Mouse (Mus musculus): Measurements from ENCODE around the gene Epn3. TPM values are rescaled to one million over a fixed set of nuclear protein-coding genes. Genes with fewer than 3 reads are reported as not detected.

The Epn3 gene
- polyA plus RNA-seq, 1 experiment from 2014 or later: 0.62 TPM

DNA sequence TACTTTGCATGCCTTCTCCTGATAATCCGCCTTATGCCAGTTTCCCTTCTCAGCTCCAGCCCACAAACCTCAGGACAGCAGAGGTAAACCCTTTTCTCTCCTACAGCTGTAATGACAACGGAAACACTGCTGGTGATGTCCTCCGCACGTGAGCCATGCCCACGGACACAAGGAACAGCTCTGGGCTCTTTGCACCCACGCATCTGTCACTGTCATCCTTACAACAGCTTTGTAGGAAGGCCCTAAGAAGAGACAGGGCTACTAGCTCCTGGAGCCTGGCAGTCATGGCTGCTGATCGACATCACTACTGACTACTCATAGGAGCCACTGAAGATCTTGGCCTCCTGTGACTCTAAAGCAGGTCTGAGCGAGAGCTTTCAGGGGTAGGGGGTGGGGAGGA is 33.4 kb upstream of the Epn3 start:
- Histone ChIP-seq H3K4me2 (replicated peaks) (no peak overlapping the region), H3K4me1 (no peaks in the 10 kb centered on the region), H3K4me3 (no peak overlapping the region), H3K27me3 (replicated peaks) (no peaks in the 10 kb centered on the region), H3K9ac (no peak overlapping the region), H3K9me3 (no peaks in the 10 kb centered on the region), H3K27ac (no peak overlapping the region), H3K36me3 (no peaks in the 10 kb centered on the region)
- ATAC-seq (ENCODE audit: low FRiP score, low read depth): no peak
- 82% methylated on average over 8 of the region's 8 CpGs for WGBS

DNA sequence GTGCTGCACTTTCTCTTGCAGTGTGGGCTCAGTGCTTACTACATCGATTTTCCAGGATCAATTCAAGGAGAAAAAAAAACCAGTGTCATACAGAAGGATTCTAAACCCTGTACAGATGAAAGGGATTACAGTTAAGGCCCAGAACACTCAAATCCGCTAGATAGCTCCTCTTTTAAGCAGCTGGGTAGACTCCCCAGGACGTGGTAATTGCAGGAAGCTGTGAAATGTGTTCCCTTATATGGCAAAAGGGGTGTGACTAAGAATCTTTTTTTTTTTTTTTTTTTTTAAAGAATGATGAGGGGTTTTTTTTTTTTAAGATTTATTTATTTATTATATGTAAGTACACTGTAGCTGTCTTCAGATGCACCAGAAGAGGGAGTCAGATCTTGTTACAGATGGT is 29.1 kb upstream of the Epn3 start:
- ATAC-seq (ENCODE audit: low FRiP score, low read depth): no peak
- no peak overlapping the region for H3K27ac ChIP-seq
- 59% methylated on average over 3 of the region's 3 CpGs for WGBS

DNA sequence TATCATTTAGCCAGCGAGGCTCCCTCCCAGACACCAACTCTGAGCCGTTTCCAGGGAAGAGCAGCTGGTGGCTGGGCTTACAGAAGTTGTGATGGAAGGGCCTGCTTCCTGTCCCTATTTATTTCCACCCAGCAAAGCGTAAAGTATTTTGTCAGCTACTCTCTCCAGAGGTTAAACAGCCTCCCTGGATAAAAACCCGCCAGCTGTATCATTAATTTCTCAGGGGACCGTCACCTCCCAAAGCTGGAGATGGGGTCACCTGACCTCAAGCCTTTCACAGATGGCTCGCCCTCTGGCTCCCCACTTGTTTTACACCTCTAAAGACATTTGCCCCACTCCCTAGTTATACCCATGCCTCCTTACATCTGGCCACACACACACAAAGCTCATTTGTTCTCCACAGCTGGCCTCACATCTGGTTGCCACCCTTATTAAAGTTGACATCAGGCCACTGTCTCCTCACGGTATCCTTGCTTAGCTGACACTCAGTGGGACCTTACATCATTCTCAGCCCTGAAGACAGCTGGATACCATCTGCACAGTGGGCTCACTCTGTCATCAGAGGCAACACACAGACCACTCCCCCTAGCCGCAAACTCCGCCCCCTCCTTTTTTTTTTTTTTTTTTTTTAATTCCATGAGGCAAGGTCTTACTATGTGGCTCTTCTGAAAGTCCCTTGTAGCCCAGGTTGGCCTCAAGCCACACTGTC is 26.6 kb upstream of the Epn3 start:
- ATAC-seq (ENCODE audit: low FRiP score, low read depth): no peak
- 42% methylated on average over 9 of the region's 9 CpGs for WGBS
- Histone ChIP-seq H3K9me3 (no peaks in the 10 kb centered on the region), H3K36me3 (no peaks in the 10 kb centered on the region), H3K4me3 (no peak overlapping the region), H3K4me2 (replicated peaks) (no peak overlapping the region), H3K4me1 (peaks cover 7% of the 10 kb centered on the region; the same call in 1 of the 2 replicates), H3K9ac (no peak overlapping the region), H3K27me3 (replicated peaks) (no peaks in the 10 kb centered on the region), H3K27ac (no peak overlapping the region)

More for the DNA sequence above, 29.1 kb upstream of the Epn3 start:
- Histone ChIP-seq H3K4me2 (replicated peaks) (no peak overlapping the region), H3K9ac (no peak overlapping the region), H3K27me3 (replicated peaks) (no peaks in the 10 kb centered on the region), H3K4me1 (0 out of 2 replicates have a peak, but pooled peaks cover 4% of the 10 kb centered on the region), H3K9me3 (no peaks in the 10 kb centered on the region), H3K36me3 (no peaks in the 10 kb centered on the region), H3K4me3 (no peak overlapping the region)

DNA sequence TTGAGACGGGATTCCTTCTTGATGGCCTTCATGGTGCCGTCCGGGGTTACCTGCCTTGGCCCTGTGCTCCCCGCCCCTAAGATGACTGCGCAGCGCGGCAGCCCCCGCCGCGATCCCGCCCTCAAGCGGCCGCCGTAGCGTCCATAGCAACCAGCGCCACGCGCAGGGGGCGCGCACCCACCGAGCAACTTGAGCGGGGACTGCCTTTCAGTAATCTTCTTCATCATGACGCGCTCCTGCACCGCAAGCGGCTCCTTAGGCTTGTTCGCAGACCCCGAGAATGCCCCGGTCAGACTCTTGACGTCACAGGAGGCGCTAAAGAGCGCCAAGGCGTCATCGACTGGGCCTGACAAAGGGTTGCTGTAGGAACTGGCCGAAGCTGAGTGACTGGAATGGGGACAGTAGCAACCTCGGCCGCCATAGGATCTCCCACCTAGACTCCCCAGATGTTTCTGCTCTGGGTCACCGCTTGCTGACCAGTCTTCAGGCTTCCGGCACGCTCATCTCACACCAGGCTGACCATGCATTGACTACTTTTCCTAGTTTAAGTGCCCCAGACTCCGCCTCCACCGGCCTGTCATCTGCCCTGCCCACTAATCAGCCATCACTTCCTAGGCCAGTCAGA is 21.6 kb upstream of the Epn3 start, which contains the start of gene Mycbpap:
Gene Mycbpap (minus strand): TSS at position 524 of the 625 bp plus-strand sequence.
- Histone ChIP-seq H3K27ac (no peak within 1 kb of the TSS), H3K36me3 (no peaks in the 10 kb centered on the region), H3K4me2 (replicated peaks) (peak within 1 kb of the TSS; percentile 87), H3K9ac (peak within 1 kb of the TSS; percentile 60), H3K9me3 (no peaks in the 10 kb centered on the region), H3K27me3 (replicated peaks) (no peaks in the 10 kb centered on the region), H3K4me3 (peak within 1 kb of the TSS; percentile 50), H3K4me1 (peaks cover 10% of the 10 kb centered on the region)
- peak; percentile 53 for ATAC-seq (ENCODE audit: low FRiP score, low read depth)
- WGBS: under 1% methylated on average over 42 of the region's 42 CpGs

DNA sequence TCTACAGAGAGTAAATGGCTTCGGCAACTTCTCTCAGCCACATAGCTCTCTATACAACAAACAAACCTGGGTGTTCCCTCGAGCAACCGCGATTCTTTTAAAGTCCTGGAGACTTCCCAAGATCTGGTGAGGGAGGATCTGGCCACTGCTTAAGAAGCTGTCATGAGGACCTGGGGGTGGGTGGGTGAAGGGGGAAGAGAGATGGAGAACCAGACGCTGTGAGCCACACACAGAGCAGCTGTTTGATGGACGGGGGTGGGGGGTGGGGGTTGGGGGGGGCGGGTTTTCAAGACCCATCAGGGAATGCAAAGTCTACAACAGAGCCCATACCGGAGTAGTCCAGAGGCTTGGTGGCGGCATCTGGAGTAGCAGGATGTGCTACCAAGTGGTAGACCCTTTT is 13.7 kb upstream of the Epn3 start:
- no peak overlapping the region for H3K4me2 ChIP-seq (replicated peaks)
- WGBS: 71% methylated on average over 9 of the region's 9 CpGs
- H3K4me1 ChIP-seq: no peaks in the 10 kb centered on the region; the same call in 1 of the 2 replicates
- no peaks in the 10 kb centered on the region for H3K9me3 ChIP-seq
- no peaks in the 10 kb centered on the region for H3K27me3 ChIP-seq (replicated peaks)
- H3K27ac ChIP-seq: no peak overlapping the region
- H3K9ac ChIP-seq: no peak overlapping the region
- no peaks in the 10 kb centered on the region for H3K36me3 ChIP-seq
- no peak for ATAC-seq (ENCODE audit: low FRiP score, low read depth)
- H3K4me3 ChIP-seq: no peak overlapping the region

DNA sequence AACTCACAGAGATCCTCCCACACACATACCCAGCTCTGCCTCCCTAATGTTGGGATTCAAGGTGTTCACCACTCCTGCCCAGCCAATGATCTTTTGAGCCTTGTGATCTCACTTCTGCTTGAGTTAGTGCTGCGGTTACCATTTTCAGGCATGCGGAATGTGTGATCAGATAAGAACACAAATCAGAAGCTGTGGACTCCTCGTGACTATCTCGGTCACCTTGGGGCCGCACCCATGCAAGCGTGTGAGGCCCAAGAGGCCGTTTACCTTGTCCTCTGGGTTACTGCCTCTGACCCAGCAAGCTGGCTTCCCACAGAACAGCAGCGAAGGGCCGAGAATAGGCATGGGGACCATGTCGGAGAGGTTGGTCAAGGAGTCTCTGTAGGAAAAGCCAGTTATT is 9.2 kb upstream of the Epn3 start:
- 93% methylated on average over 10 of the region's 10 CpGs for WGBS
- H3K27me3 ChIP-seq (replicated peaks): no peaks in the 10 kb centered on the region
- no peaks in the 10 kb centered on the region for H3K9me3 ChIP-seq
- H3K4me3 ChIP-seq: no peak overlapping the region
- no peaks in the 10 kb centered on the region for H3K36me3 ChIP-seq
- no peak overlapping the region for H3K9ac ChIP-seq
- H3K4me1 ChIP-seq: no peaks in the 10 kb centered on the region
- no peak overlapping the region for H3K27ac ChIP-seq
- no peak for ATAC-seq (ENCODE audit: low FRiP score, low read depth)
- no peak overlapping the region for H3K4me2 ChIP-seq (replicated peaks)

DNA sequence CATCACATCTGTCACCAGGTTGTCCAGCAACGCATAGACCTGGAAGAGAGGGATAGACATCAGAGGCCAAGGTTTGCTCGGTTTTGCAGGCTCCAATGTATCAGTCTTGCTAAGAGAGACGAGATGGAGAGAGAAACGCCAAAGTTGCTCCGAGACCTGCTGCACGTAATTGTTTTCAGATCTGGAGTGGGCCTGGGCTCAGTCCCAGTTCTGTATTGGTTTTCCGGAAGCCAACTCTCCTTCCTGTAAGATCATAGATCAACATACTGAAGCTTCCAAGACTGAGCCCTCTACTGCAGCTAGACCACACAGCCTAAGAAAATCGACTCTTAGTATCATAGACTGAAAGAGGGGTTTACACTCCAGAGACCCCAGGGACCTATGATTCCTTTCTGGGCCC is 1.7 kb upstream of the Epn3 start:
- Histone ChIP-seq H3K4me2 (replicated peaks) (no peak overlapping the region), H3K27ac (no peak overlapping the region), H3K36me3 (no peaks in the 10 kb centered on the region), H3K4me1 (peaks cover 21% of the 10 kb centered on the region), H3K9ac (no peak overlapping the region), H3K27me3 (replicated peaks) (peaks cover 26% of the 10 kb centered on the region), H3K9me3 (no peaks in the 10 kb centered on the region), H3K4me3 (no peak overlapping the region)
- ATAC-seq (ENCODE audit: low FRiP score, low read depth): no peak
- 95% methylated on average over 8 of the region's 8 CpGs for WGBS

DNA sequence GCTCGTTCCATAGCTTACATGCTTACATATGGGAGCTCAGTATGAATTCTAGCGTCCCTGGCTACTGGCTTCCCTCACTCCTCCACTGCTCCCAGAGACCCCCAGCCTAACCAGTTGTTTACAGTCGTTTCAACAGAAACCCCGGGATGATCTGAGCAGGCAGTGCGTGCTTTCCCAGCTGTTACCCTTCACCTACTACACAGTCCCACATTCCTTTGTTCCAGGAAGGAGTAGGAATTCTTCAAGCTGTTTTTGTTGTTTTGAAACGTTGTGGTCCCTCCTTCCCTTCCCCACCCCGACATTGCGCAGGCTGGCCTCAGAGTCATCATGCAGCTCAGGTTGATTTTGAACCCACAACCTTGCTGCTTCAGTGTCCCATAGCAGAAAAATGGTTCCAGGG is 588 bp upstream of the Epn3 start:
- peaks cover 28% of the 10 kb centered on the region for H3K27me3 ChIP-seq (replicated peaks)
- H3K4me3 ChIP-seq: no peak overlapping the region
- H3K36me3 ChIP-seq: no peaks in the 10 kb centered on the region
- peak overlapping the region; percentile 61 for H3K4me2 ChIP-seq (replicated peaks)
- H3K9ac ChIP-seq: no peak overlapping the region
- no peak overlapping the region for H3K27ac ChIP-seq
- WGBS: 26% methylated on average over 8 of the region's 8 CpGs
- H3K9me3 ChIP-seq: no peaks in the 10 kb centered on the region
- ATAC-seq (ENCODE audit: low FRiP score, low read depth): no peak
- peaks cover 21% of the 10 kb centered on the region for H3K4me1 ChIP-seq

DNA sequence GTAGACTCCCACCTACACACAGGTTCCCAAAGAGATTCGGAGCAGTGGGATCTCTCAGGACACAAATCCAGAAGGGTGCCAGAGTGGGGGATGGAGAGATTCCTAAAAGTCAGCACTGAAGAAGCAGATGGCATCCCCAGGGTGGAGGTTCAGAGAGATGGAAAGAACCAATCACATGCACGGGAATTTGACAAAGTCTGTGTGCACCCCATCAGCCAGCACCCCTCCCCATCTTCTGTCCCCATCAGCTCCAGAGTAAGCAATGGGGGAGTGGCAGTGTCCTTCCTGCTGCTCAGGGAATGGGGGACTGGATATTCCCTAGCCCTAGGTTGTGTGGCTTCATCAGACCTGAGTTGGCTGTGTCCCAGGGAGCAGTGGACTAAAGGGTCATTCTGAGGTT is 739 bp downstream of the Epn3 start:
- Histone ChIP-seq H3K9ac (no peak overlapping the region), H3K4me3 (no peak overlapping the region), H3K27me3 (replicated peaks) (peaks cover 28% of the 10 kb centered on the region), H3K4me1 (peaks cover 21% of the 10 kb centered on the region), H3K36me3 (no peaks in the 10 kb centered on the region), H3K4me2 (replicated peaks) (peak overlapping the region; percentile 61), H3K9me3 (no peaks in the 10 kb centered on the region), H3K27ac (no peak overlapping the region)
- 10% methylated on average over 2 of the region's 2 CpGs for WGBS
- peak; percentile 53; the same call in 1 of the 2 replicates for ATAC-seq (ENCODE audit: low FRiP score, low read depth)

DNA sequence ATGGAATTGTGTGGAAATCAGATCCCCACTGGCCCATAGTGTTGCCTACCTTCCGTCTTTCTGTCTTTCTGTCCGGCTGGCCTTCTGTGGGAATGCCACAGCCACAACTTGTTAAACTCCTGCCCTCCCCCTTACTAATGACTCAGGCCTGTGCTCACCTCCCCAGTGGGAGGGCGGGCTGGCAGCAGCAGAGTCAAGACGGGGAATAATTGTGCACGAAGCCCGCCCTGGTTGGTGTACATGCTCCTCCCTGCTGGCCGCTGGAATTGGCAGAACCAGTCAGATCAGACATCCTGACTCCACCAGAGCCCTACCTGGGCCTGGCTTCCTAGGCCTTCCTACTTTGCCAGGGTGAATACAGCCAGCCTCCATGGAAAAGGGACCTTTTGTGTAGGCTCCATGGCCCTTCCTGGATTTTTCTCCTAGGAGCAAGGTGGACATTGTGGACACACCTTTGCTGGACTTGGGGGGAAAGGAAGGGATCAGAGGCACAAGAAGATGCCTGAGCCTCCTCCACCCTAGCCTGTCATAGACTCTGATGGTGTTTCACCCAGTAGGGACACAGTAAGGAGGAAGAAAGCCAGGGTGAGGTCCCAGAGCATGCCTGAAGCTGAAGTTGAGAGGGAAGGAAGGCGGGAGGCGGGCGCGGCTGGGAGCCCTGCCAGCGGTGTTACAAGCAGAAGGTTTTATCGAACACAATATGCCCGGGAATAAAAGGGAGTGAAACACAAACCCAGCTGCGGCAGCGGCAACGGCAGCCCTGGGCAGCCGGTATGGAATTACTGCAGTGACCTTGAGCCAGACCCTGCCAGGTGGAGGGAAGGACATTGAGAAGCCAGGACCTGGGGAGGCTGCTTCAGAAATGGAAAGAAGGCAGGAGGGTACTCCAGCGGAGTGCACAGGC is 1.4 kb downstream of the Epn3 start:
- Histone ChIP-seq H3K27me3 (replicated peaks) (peaks cover 28% of the 10 kb centered on the region), H3K27ac (no peak overlapping the region), H3K9me3 (no peaks in the 10 kb centered on the region), H3K4me1 (peaks cover 21% of the 10 kb centered on the region), H3K9ac (no peak overlapping the region), H3K36me3 (no peaks in the 10 kb centered on the region), H3K4me3 (no peak overlapping the region), H3K4me2 (replicated peaks) (peak overlapping the region; percentile 28)
- ATAC-seq (ENCODE audit: low FRiP score, low read depth): no peak
- WGBS: 24% methylated on average over 19 of the region's 19 CpGs

DNA sequence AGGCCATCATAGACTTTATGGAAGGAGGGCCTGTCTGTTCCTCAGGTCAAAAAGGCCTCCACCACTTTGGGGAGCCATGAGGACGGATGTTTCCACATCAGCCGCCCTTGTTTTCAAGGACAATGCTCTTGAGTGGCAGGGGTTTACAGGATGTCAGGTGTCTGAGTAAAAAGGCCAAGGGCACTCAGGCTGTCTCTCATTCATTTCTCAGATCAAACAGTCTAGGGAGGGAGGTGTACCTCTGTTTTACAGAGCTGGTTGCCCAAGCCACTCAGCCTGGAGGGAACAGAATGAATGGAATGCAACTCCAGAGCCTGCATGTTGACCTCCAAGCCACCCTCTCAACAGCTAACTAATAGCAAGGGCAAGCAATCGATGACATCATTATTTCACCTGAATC is 4.4 kb downstream of the Epn3 start:
- Histone ChIP-seq H3K27ac (no peak overlapping the region), H3K4me1 (peaks cover 31% of the 10 kb centered on the region), H3K36me3 (no peaks in the 10 kb centered on the region), H3K4me2 (replicated peaks) (no peak overlapping the region), H3K9ac (no peak overlapping the region), H3K27me3 (replicated peaks) (peaks cover 44% of the 10 kb centered on the region), H3K9me3 (no peaks in the 10 kb centered on the region), H3K4me3 (no peak overlapping the region)
- WGBS: 81% methylated on average over 3 of the region's 3 CpGs
- ATAC-seq (ENCODE audit: low FRiP score, low read depth): no peak

DNA sequence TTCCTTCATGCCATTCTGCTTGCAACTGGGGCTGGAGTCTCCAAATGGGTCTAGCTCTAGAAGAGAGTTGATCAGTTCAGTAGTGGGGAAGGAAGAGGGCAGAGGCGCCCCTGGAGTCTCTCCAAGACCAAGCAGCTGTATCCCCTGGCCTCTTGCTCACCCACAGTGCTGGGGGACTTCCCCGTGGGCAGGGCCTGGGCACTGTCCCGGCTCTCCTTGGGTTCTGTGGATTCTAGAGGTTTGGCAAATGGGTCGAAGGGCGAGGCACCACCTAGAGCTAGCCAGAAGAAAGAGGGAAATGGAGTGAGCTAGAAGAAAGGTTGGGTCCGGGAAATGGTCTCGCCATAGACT is 8.1 kb downstream of the Epn3 start:
- Histone ChIP-seq H3K4me3 (no peak overlapping the region), H3K9me3 (no peaks in the 10 kb centered on the region), H3K27ac (no peak overlapping the region), H3K9ac (peak overlapping the region; percentile 72; the same call in 1 of the 2 replicates), H3K4me2 (replicated peaks) (peak overlapping the region; percentile 85), H3K27me3 (replicated peaks) (peaks cover 43% of the 10 kb centered on the region), H3K36me3 (no peaks in the 10 kb centered on the region), H3K4me1 (peaks cover 10% of the 10 kb centered on the region; the same call in 1 of the 2 replicates)
- 67% methylated on average over 7 of the region's 7 CpGs for WGBS
- ATAC-seq (ENCODE audit: low FRiP score, low read depth): 0 out of 2 replicates have a peak, but pooled peaks have one; percentile 8
